Mouse (Mus musculus): Measurements from ENCODE around the gene Camk1d. TPM values are rescaled to one million over a fixed set of nuclear protein-coding genes. Genes with fewer than 3 reads are reported as not detected.
"Not testable (repeated sequence)": the region's sequence is repeated elsewhere in the genome, so short reads cannot be mapped to it uniquely, and the experiment has no call there.

Gene Camk1d
- total and polyA plus RNA-seq, 3 experiments = 3.3 to 7.6 (median 4.8) TPM

GRCm38 (mm10) chr2:5611601-5612000 is 102.7 kb downstream of the Camk1d start:
- DNase-seq = no peak

DNA sequence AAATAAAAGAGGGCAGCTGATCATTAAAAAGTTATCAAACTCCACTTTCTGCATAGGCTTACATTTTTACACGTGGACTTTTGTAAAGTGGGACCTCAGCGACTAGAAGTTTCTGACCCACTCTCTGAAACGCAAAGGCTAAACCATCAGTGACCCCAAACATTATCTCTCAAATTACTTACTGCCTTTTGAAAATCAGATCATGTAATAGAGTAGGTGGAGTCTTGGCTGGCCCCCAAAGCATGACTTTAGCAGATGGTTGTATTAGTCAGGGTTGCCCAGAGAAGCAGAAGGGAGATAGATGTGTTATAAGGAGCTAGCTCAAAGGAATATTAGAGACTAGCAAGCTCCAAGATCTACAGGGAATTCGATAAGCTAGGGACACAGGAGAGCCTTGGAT is 103.8 kb downstream of the Camk1d start:
- peak; percentile 27 for DNase-seq

GRCm38 (mm10) chr2:5607920-5608841 is 106.1 kb downstream of the Camk1d start:
- DNase-seq = no peak

DNA sequence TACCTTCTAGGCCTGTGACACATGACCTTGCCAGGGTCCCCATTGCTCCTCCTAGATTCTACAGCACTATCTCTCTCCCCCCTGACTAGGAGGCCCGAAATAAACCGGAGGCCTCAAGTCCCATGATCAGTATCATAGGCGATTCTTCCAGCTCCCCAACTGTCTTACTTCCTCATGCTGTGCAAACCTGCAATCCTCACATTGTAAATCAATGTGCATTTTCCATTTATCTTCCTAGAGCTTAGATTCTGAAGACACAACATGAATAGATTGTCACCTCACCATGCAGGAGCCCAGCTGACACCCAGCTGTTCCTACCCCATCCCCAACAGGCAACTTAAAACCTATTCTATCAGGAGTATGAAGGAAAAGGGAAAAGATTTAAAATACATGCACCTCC is 108.5 kb downstream of the Camk1d start:
- no peak for DNase-seq

DNA sequence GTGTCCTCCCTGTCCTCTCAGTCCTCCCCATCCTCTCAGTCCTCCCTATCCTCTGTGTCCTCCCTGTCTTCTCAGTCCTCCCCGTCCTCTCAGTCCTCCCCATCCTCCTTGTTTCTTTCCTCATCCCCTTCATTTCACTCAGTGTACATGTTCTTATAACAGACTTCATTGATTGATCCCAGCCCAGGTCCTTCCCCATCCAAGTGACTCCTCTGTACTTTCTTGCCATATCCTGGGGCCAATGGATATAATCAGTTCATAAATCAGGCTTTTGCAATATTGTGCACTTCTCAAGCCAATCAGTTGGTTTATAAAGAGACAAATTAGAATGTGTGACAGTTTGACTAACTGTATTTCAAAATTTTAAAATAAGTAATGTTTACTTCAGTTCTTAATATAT is 112.3 kb downstream of the Camk1d start:
- DNase-seq = no peak

DNA sequence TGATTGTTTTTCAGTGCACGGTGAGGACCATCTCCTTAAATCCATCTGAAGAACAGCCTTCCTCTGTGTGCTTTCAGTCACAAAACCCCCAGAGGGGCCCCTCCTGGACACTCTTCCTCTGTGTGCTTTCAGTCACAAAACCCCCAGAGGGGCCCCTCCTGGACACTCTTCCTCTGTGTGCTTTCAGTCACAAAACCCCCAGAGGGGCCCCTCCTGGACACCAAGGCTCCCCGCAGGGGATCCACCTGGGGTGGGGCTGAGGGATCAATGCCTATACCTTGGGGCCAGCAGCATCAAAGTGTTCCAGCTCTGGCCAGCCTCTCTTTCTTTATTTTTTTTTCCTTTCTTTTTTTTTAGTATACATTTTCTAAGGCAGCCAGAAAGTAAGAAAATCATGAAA is 113.1 kb downstream of the Camk1d start:
- not testable (repeated sequence) for DNase-seq

DNA sequence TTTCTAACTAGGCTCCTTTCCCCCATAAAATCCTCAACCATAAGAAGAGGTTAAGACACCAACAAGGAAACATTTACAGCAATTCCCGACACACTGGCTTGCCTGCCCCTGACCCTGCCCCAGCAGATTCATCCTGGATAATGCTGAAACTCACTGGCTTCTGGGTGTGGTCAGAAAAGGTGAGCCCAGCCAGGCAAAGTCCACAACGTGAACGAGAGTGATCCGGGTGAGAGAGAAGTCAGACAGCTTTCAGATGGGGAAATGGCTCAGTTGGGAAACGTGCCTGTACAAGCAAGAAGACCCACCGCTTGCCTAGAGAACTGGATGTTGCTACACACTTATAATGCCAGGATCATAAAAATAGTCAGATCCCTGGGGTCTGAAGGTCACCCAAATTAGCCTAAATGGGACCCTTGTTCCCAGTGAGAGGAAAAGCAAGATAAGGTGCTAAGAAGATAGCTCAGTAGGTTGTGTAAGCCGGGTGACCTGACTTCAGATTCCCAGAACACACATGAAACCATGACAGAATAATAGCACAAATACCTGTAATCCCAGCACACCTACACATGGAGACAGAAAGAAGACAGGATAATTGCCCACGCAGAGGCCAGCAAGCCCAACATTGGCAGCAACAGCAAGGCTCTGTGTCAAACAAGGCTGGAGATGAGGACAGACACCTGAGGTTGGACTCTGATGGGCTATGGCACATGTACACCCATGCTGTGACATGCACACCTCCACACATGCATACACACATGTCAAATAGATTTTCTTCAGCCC is 113.9 kb downstream of the Camk1d start:
- DNase-seq = no peak

GRCm38 (mm10) chr2:5599713-5600112 is 114.6 kb downstream of the Camk1d start:
- DNase-seq = no peak

DNA sequence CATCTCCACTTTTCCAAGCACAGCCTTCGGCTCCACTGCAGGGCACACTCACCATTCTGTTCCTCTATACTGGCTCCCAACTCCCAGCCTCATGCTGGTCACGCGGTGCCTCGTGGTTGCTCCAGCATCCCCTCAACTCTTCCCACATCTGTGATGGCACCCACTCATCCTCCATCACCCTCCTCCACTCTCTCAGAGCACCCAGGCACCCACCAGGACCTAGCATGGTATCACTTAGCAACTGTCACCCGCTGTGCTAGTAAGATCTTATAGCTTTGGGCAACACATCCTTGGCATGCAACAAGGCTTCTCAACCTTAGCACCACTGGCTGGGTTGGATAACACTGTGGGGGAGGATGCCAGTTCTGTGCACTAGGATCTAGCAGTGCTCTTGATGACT is 115.8 kb downstream of the Camk1d start:
- no peak for DNase-seq

DNA sequence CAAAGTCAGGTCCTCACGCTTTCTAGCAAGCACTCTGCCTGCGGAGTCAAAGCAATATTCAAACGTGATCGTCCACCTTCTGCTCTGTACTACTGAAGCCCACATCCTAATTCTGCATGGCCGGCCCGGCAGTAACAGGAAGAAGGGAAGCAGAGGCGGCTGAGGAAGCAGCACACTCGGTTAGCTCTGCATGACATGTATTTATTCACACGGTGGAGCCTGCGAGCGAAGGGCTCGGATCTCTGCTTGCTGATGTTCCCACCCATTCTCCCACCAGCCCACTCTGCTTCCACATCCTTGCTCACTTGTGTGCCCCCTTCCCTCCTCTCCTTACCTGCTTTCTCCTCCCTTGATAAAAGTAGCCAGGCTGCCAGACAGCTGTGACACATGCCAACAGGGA is 117.4 kb downstream of the Camk1d start:
- no peak for DNase-seq

- DNase-seq = no peak
Measured at GRCm38 (mm10) chr2:5595356-5596191, 118.7 kb downstream of the Camk1d start.

- DNase-seq = no peak
Measured at GRCm38 (mm10) chr2:5592461-5593136, 121.7 kb downstream of the Camk1d start.

- no peak for DNase-seq
Measured at GRCm38 (mm10) chr2:5590074-5590473, 124.2 kb downstream of the Camk1d start.

DNA sequence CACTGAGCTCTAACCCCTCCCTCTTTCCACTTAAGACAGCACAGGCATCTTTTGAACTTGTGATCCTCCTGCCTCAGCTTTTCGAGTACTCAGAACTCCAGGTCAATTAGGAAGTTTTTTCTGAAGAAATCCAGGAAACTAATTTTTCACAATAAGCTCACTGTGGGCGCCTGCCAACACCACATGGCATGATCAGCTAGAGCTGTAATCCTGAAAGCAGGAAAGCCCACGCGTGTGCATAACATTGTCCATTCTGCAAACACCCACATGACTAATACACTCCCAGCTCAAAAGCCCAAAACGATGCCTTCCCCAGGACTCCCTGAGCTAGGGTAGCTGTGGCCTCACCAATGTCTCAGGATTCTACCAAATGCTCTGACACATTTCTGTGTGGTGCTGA is 125.2 kb downstream of the Camk1d start:
- no peak for DNase-seq

DNA sequence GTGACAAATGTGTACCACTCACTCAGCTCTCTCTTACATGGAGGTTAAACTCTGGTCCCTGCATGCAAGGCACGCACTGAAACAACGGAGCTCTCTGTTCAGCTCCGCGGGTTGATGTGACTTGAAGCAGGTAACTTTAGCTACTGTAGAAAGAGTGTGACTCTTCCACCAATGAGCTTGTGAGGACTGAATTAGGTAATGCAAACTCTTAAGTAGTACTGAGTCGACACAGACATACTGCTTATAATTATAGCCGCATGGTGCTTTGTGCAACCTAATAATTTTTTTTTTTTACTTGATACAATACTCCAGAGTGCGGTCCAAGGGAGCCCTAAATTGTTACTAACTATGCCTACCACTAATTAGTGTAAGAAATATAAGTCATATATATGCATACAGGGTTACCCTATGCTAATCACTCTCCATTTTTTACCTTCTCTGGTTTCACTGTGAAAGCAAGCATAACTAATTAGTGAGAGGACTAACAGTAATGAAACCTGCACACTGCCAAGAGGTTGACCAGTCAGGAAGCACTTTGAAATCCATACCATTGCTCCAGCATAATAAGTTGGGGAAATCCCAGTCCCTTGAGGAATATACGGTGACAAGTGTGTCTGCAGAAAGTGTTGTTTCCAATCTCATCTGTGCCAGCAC is 125.9 kb downstream of the Camk1d start:
- DNase-seq = no peak

GRCm38 (mm10) chr2:5584318-5585027 is 129.8 kb downstream of the Camk1d start:
- DNase-seq = no peak

GRCm38 (mm10) chr2:5579391-5579790 is 134.9 kb downstream of the Camk1d start:
- DNase-seq = no peak

- no peak for DNase-seq
Measured at GRCm38 (mm10) chr2:5577399-5578129, 136.8 kb downstream of the Camk1d start.

GRCm38 (mm10) chr2:5572314-5573006 is 141.9 kb downstream of the Camk1d start:
- no peak for DNase-seq
